Mouse (Mus musculus) gastrocnemius, postnatal 14 days (tissue): ENCODE data around the gene Rab3il1. TPM values are rescaled to one million over a fixed set of nuclear protein-coding genes. Genes with fewer than 3 reads are reported as not detected.

Experiments used
- DNase-seq: peaks from one replicate; pipeline ENCODE4 v3.0.0; 2021; ENCODE audit warnings: mixed read lengths
- intact Hi-C: fragments of 180-260 bp; cut with DNase I; formaldehyde crosslinking; loops from one replicate; pipeline ENCODE4 v1.15.1; 2025; ENCODE audit warnings: low total_unique reads
- total RNA-seq, 2 experiments: library from RNA; stranded (reverse); gene quantifications; 2 replicates each; pipeline ENCODE4 v1.2.3; 2021

Rab3il1 gene
- total RNA-seq, 2 experiments from 2014 or later, result 7.4 to 11.6 TPM

DNA sequence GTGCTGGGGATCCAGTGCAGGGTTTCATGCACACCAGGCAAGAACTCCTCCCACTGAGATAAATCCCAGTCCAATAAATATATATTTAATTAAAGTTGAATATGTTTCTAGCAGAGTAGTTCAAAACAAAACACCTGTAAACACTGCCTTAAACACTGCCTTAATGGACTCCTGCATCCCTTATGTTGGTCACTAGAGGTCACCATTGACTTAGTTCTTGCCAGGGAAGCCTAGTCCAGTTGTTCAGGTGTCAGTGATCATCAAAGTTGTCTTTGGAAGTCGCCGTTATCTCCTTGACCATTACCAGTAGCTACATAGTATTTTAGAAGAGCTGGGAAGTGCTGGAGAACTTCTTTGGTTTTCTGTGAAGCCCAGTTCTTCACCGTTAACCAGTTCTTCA lies 1.1 kb upstream of the Rab3il1 start:
- intact Hi-C loops, result loop anchor here (2.0 to 5.0 kb wide), 2 partner anchors 34 to 197 kb away; no protein-coding TSS in a partner anchor
- no peak for DNase-seq

DNA sequence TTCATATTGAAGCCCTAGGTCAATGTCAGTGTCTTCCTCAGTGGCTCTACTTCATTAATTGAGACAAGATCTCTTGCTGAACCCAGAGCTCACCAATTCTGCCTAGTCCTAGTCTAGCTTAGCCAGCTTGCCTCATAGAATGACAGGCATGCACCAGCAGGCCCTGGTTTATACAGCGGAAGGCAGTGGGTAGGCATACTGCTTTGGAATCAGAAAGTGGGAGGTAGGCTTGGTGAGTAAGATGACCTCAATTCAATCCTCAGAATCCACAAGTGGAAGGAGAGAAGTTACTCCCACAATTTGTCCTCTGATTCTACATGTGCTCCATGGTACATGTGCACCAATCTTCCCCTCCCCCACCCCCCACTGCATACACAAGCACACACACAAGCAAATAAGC lies 2.2 kb downstream of the Rab3il1 start:
- DNase-seq, result no peak
- intact Hi-C loops, result loop anchor here (5.0 kb wide), 1 partner anchor 194 kb away; no protein-coding TSS in a partner anchor

DNA sequence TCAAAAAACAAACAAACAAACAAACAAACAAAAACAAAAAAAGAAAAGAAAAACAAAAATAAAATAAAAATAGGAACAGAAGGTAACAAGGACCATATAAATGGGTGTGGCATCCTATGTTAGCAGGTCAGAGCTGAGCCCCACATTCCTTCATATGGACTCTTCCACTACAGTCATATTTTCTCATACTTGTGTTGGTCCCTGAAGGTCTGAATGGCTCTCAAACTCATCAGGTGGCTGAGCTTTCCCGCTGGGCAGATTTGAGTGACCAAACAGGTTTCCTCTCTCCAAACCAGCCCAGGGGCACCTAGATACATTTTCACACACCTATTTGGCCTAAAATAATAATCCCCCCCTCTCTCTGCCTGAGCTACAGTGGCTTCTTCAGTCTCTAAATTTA lies 9.9 kb downstream of the Rab3il1 start:
- no peak for DNase-seq
- intact Hi-C loops, result no loop called here

DNA sequence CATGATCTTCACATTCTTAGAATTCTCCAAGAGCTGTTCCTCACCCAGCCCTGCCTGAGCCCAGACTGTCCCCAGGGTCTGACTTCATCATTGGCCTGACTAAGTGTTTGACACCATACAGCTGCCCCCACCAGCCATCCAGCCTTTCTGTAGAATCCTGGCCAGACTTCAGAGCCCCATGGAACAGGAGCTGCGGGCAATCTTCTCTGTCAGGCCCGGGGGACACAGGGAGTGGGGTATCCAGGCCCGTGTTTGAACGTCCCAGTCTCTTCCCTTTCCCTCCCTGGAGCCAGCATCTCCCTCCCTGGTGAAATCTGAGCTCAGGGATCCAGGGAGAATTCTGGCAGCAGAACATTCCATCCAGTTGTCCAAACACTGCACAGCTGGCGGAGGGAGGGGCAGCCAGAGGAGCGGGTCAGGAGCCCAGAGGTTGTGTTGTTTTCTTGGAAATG lies 11.4 kb downstream of the Rab3il1 start:
- intact Hi-C loops, result no loop called here

DNA sequence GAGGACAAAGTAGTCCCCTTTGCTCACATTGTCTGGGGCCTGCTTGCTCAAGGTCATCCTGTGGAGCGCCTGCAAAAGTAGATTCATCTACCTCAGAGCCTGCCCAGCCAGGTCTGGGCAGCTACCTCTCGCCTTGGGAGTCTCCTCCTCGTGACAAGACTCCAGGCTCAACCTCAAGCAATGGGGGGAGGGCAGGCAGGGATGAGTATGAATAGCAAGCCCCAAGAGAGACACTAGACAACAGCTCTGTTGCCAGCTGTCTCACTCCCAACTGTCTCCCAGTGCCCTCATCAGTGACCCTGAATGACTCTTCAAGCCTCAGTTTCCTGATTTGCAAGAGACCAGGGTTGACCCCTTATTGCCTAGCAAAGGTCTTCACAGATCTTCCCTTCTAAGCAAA lies 11.9 kb downstream of the Rab3il1 start:
- DNase-seq, result peak; percentile 69
- intact Hi-C loops, result no loop called here

More for the DNA sequence above, 11.4 kb downstream of the Rab3il1 start:
- DNase-seq, result peak; percentile 81

DNA sequence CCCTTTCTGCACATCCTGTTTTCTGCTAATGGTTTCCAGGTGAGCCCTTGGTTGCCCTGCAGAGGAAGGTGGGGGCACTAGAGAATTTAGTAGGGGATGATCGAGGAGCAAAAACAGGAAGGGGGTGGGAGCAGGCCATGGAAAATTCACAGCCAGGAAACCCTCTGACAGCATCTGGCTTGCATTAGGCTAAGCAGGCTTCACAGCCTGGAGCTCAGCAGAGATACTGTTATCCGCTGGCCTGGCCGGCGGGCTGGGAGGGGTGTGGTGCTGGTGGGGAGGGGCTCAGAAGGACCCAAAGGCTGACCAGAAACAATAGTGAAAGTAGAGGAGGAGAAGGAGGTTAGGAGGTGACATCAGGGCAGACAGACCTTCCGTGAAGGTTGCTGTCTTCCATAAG lies 12.4 kb downstream of the Rab3il1 start:
- intact Hi-C loops, result no loop called here
- DNase-seq, result peak; percentile 77

DNA sequence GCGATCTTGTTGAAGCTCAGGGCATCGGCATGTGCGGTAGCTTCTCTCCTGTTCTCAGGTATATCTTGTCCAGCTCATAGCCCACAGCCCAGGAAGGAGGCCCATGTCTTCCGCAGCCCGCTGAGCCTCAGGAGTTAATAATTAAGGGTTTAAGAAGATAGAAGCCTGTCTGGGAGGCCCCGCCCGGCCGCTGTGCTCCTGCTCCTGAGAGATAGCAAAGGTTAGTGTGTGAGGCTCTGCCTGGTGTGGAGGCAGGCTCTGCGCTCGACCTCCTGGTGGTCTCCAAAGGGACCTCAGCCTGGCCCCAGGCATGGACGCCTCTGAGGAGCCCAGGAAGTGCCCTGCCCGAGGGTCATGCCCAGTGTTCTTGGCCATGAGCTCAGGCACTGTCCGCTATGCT lies 13.4 kb downstream of the Rab3il1 start:
- intact Hi-C loops, result no loop called here

DNA sequence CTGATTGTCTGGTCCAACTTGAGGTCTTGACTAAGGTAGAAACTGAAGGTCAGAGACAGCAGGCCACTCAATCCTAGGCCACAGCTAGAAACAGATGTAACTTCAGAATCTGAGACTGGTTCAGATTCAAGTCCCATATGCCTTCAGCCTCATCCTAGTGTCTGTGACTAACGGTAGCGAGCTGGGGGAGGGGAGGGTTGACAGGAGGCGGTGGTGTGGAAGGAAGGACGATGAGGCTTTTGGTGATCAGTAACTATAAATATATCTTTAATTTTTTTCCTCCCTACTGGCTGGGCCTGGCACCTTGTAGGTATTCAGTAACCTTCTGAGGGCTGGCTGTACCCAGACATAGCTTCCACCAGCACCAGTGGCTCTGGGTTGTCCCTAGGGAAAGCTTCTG lies 14.0 kb downstream of the Rab3il1 start:
- no peak for DNase-seq
- intact Hi-C loops, result no loop called here

More for the DNA sequence above, 13.4 kb downstream of the Rab3il1 start:
- no peak for DNase-seq

DNA sequence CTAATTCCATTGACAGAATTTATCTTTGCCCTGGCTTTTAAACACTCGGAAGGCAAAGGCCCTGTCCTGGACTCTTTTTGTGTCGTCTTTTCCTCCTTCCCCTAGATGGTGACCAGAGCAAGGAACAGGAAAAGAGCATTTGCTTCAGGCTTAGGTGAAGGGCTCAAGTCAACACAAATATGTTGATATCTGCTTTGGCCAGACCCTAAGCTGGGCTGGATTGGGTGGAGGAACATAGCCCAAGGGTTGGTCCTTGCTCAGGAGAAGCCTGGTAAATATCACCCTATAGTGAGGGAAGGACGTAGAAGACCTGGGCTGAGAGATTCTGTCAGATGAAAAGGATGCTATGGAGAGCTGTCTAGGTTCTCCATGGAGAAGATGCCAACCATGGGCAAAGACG lies 14.7 kb downstream of the Rab3il1 start:
- intact Hi-C loops, result no loop called here
- no peak for DNase-seq

DNA sequence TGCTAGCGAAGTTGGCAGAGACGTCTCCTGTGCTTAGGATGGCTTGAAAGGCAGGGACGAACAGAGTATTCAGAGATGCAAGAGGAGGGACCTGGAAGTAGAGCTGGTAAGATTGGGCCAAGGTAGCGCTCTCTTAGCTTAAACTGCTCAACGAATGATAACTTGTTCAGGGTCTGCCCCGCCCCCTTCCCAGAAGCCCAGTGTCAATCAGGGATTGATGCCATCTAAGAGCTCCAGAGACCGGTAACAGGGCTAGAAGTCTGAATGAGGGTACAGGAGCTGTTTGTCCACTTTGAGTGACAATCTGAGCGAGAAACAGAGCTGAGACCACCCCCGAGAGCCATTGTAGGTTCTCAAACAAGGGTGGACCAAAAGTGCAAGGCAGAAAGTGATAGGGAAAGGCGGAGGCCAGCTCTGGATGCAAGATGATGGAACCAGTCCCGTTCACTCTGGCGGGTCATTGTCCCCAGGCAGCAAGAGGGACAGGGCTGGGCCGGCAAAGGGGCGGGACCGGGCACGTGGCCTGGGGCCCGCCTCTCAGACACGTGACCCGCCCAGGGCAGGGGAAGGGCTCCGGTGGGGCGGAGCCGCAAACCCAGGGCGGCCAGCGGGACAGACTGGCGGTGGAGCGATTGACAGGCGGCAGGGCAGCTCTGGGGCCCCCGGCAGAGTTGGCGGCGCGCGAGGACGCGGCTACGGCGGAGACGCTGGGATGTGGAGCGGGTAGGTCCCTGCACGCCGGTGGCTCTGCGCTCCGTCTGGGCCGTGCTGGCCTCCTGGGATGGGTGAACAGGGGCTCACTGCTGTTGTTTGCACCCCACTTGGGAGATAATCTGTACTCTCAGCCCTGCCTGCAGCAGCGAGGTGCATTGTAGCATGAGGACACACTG lies 16.4 kb downstream of the Rab3il1 start:
- DNase-seq, result peak; percentile 95

DNA sequence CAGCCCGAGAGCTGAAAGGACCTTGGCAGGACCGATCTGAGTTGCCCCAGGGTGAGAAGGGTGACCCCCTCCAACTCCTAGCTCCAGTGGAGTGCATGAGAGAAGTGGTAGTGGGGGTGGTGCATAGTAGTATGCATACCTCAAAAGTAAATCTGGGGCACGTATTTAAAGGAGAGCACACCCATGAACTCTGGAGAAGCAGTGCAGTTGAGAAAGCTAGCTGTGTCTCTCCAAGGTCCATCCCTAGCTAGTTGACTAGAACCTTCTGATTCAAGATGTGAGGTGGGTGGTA lies 17.0 kb downstream of the Rab3il1 start:
- no peak for DNase-seq
- intact Hi-C loops, result no loop called here

More for the DNA sequence above, 16.4 kb downstream of the Rab3il1 start:
- intact Hi-C loops, result no loop called here

DNA sequence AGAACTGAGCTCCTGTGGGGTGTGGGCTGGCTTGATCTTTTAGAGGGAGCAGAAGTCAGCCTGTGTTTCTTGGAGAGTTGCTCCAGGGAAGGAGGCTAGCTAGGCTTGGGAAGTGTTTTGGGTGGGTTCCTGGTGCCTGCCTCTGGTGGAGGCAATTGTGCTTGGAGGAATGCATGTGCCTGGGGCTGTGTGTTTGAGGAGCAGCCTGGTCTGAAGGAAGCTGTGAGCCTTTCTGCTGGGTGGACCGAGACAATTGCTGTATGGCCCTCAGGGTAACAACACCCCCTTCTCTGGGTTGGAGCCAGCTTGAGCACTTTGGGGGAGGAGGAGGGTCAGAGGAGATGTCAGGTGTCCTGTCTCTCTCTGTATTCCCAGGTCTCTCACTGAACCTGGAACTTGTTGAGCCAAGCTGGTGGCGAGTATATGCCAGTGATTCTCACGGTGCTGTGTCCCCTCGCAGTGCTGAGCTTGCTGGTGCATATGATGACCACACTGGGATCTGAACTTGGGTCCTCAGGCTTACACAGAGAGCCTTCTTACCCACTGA lies 17.8 kb downstream of the Rab3il1 start:
- no peak for DNase-seq
- intact Hi-C loops, result no loop called here

DNA sequence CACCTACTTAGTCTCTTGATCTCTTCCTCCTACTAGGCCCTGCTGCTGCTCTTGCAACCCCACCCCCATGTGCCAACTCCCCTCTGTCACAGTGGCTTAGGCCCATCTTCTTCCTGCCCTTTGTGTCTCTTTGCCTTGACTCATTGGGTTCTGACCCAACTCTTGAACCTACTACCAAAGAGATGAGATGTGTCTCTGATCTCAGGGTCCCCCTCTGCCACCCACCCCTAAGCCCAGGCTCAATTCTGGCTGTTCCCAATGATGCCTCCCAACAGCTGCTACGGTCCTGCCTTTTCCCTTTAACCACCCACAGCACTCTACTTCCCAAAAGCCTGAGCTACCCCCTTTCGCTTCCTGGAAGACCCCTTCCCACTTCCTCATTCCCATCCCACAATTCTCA lies 20.5 kb downstream of the Rab3il1 start:
- intact Hi-C loops, result no loop called here
- no peak for DNase-seq

DNA sequence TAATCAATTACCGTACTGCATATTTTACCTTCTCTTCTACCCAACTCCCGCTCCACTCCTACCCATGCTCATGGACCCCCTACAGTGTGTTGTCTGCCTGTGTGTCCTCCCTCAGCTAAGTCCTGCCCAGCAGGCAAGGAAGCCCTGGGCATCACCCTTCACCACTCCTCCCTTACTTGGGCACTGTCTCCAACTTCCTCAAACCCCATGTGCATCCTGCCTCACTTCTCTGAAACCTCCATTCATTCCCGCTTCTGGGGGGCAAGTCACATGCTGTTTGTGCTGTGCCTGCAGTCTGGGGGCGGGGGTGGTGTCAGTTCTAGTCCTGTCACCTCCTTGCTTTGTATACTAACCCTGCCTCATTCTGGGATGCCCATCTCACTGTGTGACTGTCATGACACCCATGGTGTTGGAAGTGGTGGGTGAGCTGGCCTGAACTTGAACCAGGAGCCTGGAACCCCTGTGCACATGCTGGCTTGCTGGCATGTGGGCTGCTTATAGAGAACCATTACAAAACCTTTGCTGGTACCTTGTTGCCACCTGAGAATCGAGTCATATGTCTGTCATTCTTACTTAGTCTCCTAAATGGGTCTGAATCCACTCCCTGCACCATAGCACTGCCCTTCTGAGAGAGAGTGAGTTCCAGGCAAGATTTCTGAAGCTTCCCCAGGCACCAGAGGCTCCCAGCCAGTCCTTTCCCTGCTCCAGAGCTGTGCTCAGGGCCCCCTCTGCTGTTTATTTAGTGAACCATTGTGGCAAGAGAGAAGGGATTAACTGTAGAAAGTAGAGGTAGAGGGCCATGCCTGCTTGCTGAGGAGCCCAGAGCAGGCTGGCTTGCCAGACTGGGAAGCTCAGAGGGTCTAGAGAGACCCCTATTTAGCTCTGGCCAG lies 21.2 kb downstream of the Rab3il1 start:
- peak; percentile 53 for DNase-seq

DNA sequence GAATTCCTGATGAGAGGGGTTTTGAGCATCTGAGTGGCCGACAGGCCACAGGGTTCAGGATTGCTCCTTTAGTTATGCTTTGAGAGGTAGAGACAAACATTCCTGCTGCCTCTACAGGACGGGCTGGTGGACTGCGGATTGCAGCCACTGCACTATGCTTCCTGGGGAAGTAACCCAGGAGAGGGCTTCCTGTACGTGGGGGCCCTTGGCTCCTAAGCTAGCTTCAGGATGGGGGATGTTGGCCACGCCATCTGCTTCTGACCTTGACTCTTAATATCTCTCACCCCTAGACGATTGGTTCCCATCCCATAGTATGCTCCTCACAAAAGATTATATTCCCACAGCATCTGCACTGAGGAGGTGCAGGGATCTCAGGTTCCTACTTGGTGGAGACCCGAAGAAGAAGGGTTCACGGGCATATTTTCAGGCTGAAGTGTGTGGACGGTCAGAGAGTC lies 21.9 kb downstream of the Rab3il1 start:
- intact Hi-C loops, result no loop called here

More for the DNA sequence above, 21.2 kb downstream of the Rab3il1 start:
- intact Hi-C loops, result no loop called here

DNA sequence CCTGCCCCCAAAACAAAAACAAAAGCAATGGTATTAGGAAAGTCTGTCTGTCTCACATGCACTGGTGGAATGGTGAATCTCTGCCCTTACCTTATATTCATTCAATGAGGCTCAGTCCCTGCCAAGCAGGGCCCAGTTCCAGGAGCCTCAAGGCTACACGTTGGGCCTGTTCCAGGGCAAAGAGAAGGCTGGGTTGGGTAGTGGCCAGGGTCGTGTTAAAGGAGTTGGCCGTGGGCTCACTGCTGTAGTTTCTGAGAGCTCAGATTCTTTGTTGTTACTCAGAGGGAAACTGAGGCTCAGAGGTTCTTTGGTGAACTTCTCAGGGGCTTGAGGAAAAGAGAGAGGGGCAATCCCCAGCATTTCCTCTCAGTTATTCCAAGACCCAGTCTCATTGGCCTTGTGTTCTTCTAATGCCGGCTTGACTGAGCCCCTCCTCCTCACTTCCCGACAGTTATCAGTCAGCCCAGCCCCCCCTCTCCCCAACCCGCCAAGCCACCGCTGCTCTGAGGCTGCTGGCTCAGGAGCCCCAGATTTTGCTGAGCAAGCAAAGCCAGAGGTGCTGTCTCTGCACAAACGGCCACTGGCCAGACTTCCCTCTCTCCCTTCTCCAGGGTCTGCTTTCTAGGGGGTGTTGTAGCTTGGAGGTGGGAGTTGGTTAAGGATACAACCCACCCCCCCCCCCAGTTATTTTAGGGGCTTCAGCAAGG lies 23.9 kb downstream of the Rab3il1 start:
- DNase-seq, result peak; percentile 71
- intact Hi-C loops, result no loop called here

More for the DNA sequence above, 21.9 kb downstream of the Rab3il1 start:
- DNase-seq, result no peak

DNA sequence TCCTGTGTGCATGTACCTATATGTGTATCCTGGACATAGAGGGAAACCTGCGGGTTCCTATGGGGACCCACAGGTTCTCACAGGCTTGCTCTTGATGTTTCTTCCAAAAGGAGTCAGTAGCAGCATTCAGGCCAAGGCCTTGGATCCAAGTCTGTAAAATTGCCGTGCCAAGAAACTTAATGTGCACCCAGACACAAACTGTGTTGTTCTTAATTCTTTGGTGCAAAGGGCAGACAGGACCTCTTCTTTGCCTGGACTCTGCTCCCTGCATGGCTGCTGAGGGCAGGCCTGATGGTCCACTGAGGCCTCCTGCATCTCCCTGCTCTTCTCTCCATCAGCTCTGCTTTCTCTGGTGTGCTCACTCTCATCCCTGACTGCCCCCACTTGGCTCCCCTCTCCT lies 28.3 kb downstream of the Rab3il1 start:
- DNase-seq, result no peak
- intact Hi-C loops, result loop anchor here (5.0 kb wide), 1 partner anchor 112 kb away; no protein-coding TSS in a partner anchor

DNA sequence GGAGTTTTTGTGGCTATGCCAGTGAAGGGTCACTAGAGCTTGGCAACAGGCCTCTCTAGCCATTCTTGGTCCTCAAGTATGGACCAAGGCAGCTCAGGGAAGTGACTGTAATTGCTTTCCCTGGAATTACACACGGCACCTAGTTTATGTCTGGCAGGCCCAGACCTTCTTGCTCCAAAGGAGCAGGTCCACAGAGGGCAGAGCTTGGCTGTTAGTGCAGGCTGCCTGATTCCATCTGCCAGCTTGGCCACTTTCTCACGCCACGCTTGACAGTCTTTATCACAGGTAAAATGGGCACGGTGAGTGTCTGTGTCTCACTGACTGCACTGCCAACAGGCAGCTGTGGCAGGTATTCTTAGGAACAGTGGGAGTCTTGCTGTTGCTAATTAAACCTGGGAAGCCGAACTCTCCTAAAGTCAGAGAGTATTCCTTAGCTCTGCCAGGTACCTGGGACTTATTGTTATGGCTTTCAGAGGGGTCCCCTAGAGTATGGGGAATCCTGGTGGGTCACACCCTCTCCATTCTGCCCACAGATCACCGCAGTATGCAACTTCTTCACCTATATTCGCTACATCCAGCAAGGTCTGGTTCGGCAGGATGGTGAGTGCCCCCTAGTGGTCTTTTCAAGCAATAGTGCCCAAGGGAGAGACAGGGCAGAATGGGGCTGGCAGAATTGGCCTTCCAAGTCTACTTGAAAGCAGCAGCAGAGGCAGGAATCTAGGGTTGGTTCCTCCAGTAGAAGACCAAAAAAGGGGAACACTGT lies 31.9 kb downstream of the Rab3il1 start:
- peak; percentile 59 for DNase-seq
- intact Hi-C loops, result loop anchor here (5.0 kb wide), 1 partner anchor 116 kb away; no protein-coding TSS in a partner anchor
